Mouse (Mus musculus): ENCODE measurements at regions not wholly inside any gene's neighbourhood (a gene's known extent, or its start where the extent isn't known, plus 50 kb on each side); places are given as distances from the start of the nearest gene placed in this dataset.

DNA sequence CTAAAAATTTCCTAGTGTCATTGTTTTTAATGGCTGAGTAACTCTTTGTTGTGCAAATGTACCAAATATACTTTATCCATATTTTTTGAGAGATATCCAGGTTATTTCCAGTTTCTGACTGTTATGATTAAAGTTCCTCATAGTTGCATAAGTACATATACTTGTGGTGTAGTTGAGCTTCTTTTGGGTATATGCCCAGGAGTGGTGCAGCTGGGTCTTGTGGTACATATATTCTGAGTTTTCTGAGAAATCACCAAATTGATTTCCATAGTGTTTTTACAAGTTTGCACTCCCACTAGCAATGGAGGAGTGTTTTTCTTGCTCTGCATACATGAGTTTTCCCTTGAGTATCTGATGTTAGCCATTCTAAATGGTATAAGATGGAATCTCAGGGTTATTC lies 1006.2 kb downstream of the Brinp1 start:
- no peak for TF ChIP-seq ZC3H11A (IDR thresholded peaks at IDR 0.05; ENCODE audit: borderline replicate concordance, low read depth, low read length)
- no peak for TF ChIP-seq CHD2 (IDR thresholded peaks at IDR 0.05; ENCODE audit: low read depth, low read length)
- no peak for TF ChIP-seq ZNF384 (IDR thresholded peaks at IDR 0.05; ENCODE audit: low read depth, low read length)
- TF ChIP-seq HCFC1 (IDR thresholded peaks at IDR 0.05; ENCODE audit: borderline replicate concordance, insufficient read depth, low read length), result no peak

All from ES-E14 (cell line).